Mouse (Mus musculus) forebrain, embryonic 14.5 days (tissue): ENCODE measurements at regions not wholly inside any gene's neighbourhood (a gene's known extent, or its start where the extent isn't known, plus 50 kb on each side); places are given as distances from the start of the nearest gene placed in this dataset.

Experiments used
- ATAC-seq: fragments of 200-750 bp; cut with Nextera tagmentation; 2 replicates; pipeline ENCODE4 v1.8.0; 2017; ENCODE audit warnings: mild to moderate bottlenecking, moderate library complexity
- DNase-seq: peaks from one replicate; pipeline ENCODE4 v3.0.0-alpha.2; 2015; ENCODE audit warnings: low spot score
- H3K27ac ChIP-seq: fragments of 300-500 bp; sonication (generic); 2 replicates; pipeline ENCODE4 v1.5.1; 2014; ENCODE audit warnings: low read depth, mild to moderate bottlenecking, control low read depth, low read length, moderate library complexity
- H3K27me3 ChIP-seq: fragments of 300-500 bp; sonication (generic); replicated peaks from 2 replicates; pipeline ENCODE4 v1.6.1; 2014; ENCODE audit warnings: low read length, control low read depth, mixed read lengths; ENCODE audit not compliant: control insufficient read depth, insufficient read depth
- H3K36me3 ChIP-seq: fragments of 300-500 bp; sonication (generic); 2 replicates; pipeline ENCODE4 v1.6.1; 2014; ENCODE audit warnings: low read length, control low read depth; ENCODE audit not compliant: control insufficient read depth, insufficient read depth
- H3K4me1 ChIP-seq: fragments of 300-500 bp; sonication (generic); 2 replicates; pipeline ENCODE4 v1.6.1; 2014; ENCODE audit warnings: antibody characterized with exemption, low read length, control low read depth; ENCODE audit not compliant: control insufficient read depth, insufficient read depth
- H3K4me2 ChIP-seq: fragments of 300-500 bp; sonication (generic); 2 replicates; pipeline ENCODE4 v1.6.1; 2014; ENCODE audit warnings: mild to moderate bottlenecking, control low read depth, low read length
- H3K4me3 ChIP-seq: fragments of 300-500 bp; sonication (generic); 2 replicates; pipeline ENCODE4 v1.5.1; 2014; ENCODE audit warnings: low read depth, low read length, control low read depth
- H3K9ac ChIP-seq: fragments of 300-500 bp; sonication (generic); 2 replicates; pipeline ENCODE4 v1.6.1; 2014; ENCODE audit warnings: mild to moderate bottlenecking, low read length, control low read depth, moderate library complexity
- H3K9me3 ChIP-seq: fragments of 300-500 bp; sonication (generic); replicated peaks from 2 replicates; pipeline ENCODE4 v1.6.1; 2016; ENCODE audit warnings: low read length, control low read depth, mixed read lengths; ENCODE audit not compliant: control insufficient read depth
- WGBS: fragments of 180-500 bp; shearing (Covaris S2); extraction: QIAGEN DNeasy Blood & Tissue Kit; methylation state at CpG from one replicate; pipeline ENCODE4 v1.1.7; 2014; 5-methylcytosine and 5-hydroxymethylcytosine counted together

- no peak overlapping the region for H3K4me3 ChIP-seq
- H3K4me2 ChIP-seq = no peak overlapping the region
- no peaks in the 10 kb centered on the region for H3K4me1 ChIP-seq
- no peak overlapping the region for H3K9ac ChIP-seq
- no peaks in the 10 kb centered on the region for H3K9me3 ChIP-seq
- DNase-seq (no peak), ATAC-seq (no peak)
- no peaks in the 10 kb centered on the region for H3K36me3 ChIP-seq
- 83% methylated on average over 1 of the region's 1 CpGs for WGBS
- no peaks in the 10 kb centered on the region for H3K27me3 ChIP-seq
- H3K27ac ChIP-seq = no peak overlapping the region
These were observed 396.3 kb upstream of the Nrg3 start for GRCm38 (mm10) chr14:39869218-39869617.

GRCm38 (mm10) chr14:39867163-39867562 is 394.3 kb upstream of the Nrg3 start:
- Histone ChIP-seq H3K4me3 (no peak overlapping the region), H3K9ac (no peak overlapping the region), H3K4me2 (no peak overlapping the region), H3K4me1 (no peaks in the 10 kb centered on the region), H3K27ac (no peak overlapping the region), H3K27me3 (no peaks in the 10 kb centered on the region), H3K9me3 (no peaks in the 10 kb centered on the region), H3K36me3 (no peaks in the 10 kb centered on the region)
- DNase-seq (no peak), ATAC-seq (no peak)

- ATAC-seq = no peak
These were observed 387.3 kb upstream of the Nrg3 start for GRCm38 (mm10) chr14:39860141-39860540.

GRCm38 (mm10) chr14:39859294-39859693 is 386.4 kb upstream of the Nrg3 start:
- no peak for ATAC-seq
- no peak overlapping the region for H3K27ac ChIP-seq
- no peaks in the 10 kb centered on the region for H3K4me1 ChIP-seq
- H3K4me3 ChIP-seq = no peak overlapping the region
- no peaks in the 10 kb centered on the region for H3K36me3 ChIP-seq
- H3K9me3 ChIP-seq = no peaks in the 10 kb centered on the region
- DNase-seq = no peak
- WGBS = 86% methylated on average over 3 of the region's 3 CpGs
- H3K9ac ChIP-seq = no peak overlapping the region
- H3K4me2 ChIP-seq = no peak overlapping the region
- no peaks in the 10 kb centered on the region for H3K27me3 ChIP-seq

More at GRCm38 (mm10) chr14:39860141-39860540, 387.3 kb upstream of the Nrg3 start:
- H3K9ac ChIP-seq = no peak overlapping the region
- H3K27ac ChIP-seq = no peak overlapping the region
- no peak for DNase-seq
- H3K4me2 ChIP-seq = no peak overlapping the region
- H3K27me3 ChIP-seq = no peaks in the 10 kb centered on the region
- H3K4me3 ChIP-seq = no peak overlapping the region
- H3K36me3 ChIP-seq = no peaks in the 10 kb centered on the region
- 81% methylated on average over 3 of the region's 3 CpGs for WGBS
- no peaks in the 10 kb centered on the region for H3K9me3 ChIP-seq
- no peaks in the 10 kb centered on the region for H3K4me1 ChIP-seq

GRCm38 (mm10) chr14:39853001-39853400 is 380.1 kb upstream of the Nrg3 start:
- no peaks in the 10 kb centered on the region for H3K4me1 ChIP-seq
- H3K9ac ChIP-seq = no peak overlapping the region
- no peaks in the 10 kb centered on the region for H3K36me3 ChIP-seq
- peak; percentile 30 for DNase-seq
- no peaks in the 10 kb centered on the region for H3K9me3 ChIP-seq
- H3K27ac ChIP-seq = no peak overlapping the region
- WGBS = 63% methylated on average over 4 of the region's 4 CpGs
- no peak overlapping the region for H3K4me3 ChIP-seq
- H3K4me2 ChIP-seq = no peak overlapping the region
- no peaks in the 10 kb centered on the region for H3K27me3 ChIP-seq
- ATAC-seq = no peak

GRCm38 (mm10) chr14:39852526-39852925 is 379.6 kb upstream of the Nrg3 start:
- no peaks in the 10 kb centered on the region for H3K27me3 ChIP-seq
- no peak overlapping the region for H3K27ac ChIP-seq

More at GRCm38 (mm10) chr14:39852526-39852925, 379.6 kb upstream of the Nrg3 start:
- H3K4me2 ChIP-seq = no peak overlapping the region
- no peak overlapping the region for H3K9ac ChIP-seq
- ATAC-seq (no peak), DNase-seq (no peak)
- H3K9me3 ChIP-seq = no peaks in the 10 kb centered on the region
- H3K4me1 ChIP-seq = no peaks in the 10 kb centered on the region
- H3K4me3 ChIP-seq = no peak overlapping the region
- H3K36me3 ChIP-seq = no peaks in the 10 kb centered on the region
